Mouse (Mus musculus) thymus, postnatal 14 days (tissue): ENCODE results near the gene Mtor.

Experiments
- DNase-seq: peaks from one replicate; pipeline ENCODE4 v3.0.0; 2021

The Mtor gene

GRCm38 (mm10) chr4:148549106-148549505, 100.7 kb downstream of the Mtor start:
- DNase-seq = no peak

- DNase-seq = no peak
Observed at GRCm38 (mm10) chr4:148557766-148558165, 109.4 kb downstream of the Mtor start.

GRCm38 (mm10) chr4:148558297-148559000, 110.0 kb downstream of the Mtor start, which contains the start of gene Exosc10:
Gene Exosc10, plus strand, starts transcription at chr4:148558429.
- peak; percentile 90 for DNase-seq

GRCm38 (mm10) chr4:148562676-148563075, 114.3 kb downstream of the Mtor start:
- DNase-seq = no peak

- DNase-seq = no peak
Observed at GRCm38 (mm10) chr4:148563595-148563994, 115.2 kb downstream of the Mtor start.

GRCm38 (mm10) chr4:148570138-148570537, 121.7 kb downstream of the Mtor start:
- no peak for DNase-seq

GRCm38 (mm10) chr4:148570693-148571295, 122.4 kb downstream of the Mtor start:
- no peak for DNase-seq

- DNase-seq = no peak
Observed at GRCm38 (mm10) chr4:148573222-148573621, 124.8 kb downstream of the Mtor start.

GRCm38 (mm10) chr4:148580765-148581164, 132.4 kb downstream of the Mtor start:
- no peak for DNase-seq

GRCm38 (mm10) chr4:148581422-148581821, 133.0 kb downstream of the Mtor start:
- no peak for DNase-seq

- no peak for DNase-seq
Observed at GRCm38 (mm10) chr4:148583257-148583656, 134.8 kb downstream of the Mtor start.

- no peak for DNase-seq
Observed at GRCm38 (mm10) chr4:148586648-148587047, 138.2 kb downstream of the Mtor start.

- DNase-seq = no peak
Observed at GRCm38 (mm10) chr4:148588793-148589192, 140.4 kb downstream of the Mtor start.

- DNase-seq = no peak
Observed at GRCm38 (mm10) chr4:148589565-148589964, 141.2 kb downstream of the Mtor start.

GRCm38 (mm10) chr4:148590421-148591170, 142.2 kb downstream of the Mtor start:
- DNase-seq = no peak

- DNase-seq = peak; percentile 98
Observed at GRCm38 (mm10) chr4:148591171-148591630, 142.8 kb downstream of the Mtor start, which contains the start of gene Srm. Gene Srm, plus strand, starts transcription at chr4:148591503.

- no peak for DNase-seq
Observed at GRCm38 (mm10) chr4:148591637-148592380, 143.4 kb downstream of the Mtor start.

GRCm38 (mm10) chr4:148593996-148594395, 145.6 kb downstream of the Mtor start:
- no peak for DNase-seq

GRCm38 (mm10) chr4:148595916-148596315, 147.5 kb downstream of the Mtor start:
- DNase-seq = no peak

GRCm38 (mm10) chr4:148596731-148597130, 148.3 kb downstream of the Mtor start:
- DNase-seq = no peak

- DNase-seq = no peak
Observed at GRCm38 (mm10) chr4:148598826-148599225, 150.4 kb downstream of the Mtor start.

- DNase-seq = no peak
Observed at GRCm38 (mm10) chr4:148600316-148600715, 151.9 kb downstream of the Mtor start.

GRCm38 (mm10) chr4:148601871-148602270, 153.5 kb downstream of the Mtor start:
- no peak for DNase-seq
